Mouse (Mus musculus) ES-E14 (cell line): ENCODE measurements around the gene Itih5. TPM values are rescaled to one million over a fixed set of nuclear protein-coding genes. Genes with fewer than 3 reads are reported as not detected.
A peak's percentile ranks its signal among the peaks of the same experiment; 100 is the strongest.

Source experiments
- DNase-seq: peaks from one replicate; pipeline ENCODE4 v3.0.0-alpha.2; 2013; ENCODE audit warnings: low read depth, low spot score
- H3K27ac ChIP-seq: 2 replicates; pipeline ENCODE4 v1.5.1; 2012; ENCODE audit warnings: low read depth, mild to moderate bottlenecking, low read length, moderate library complexity, mixed read lengths; ENCODE audit not compliant: poor library complexity, insufficient read depth, severe bottlenecking
- H3K36me3 ChIP-seq: 2 replicates; pipeline ENCODE4 v1.6.1; 2012; ENCODE audit warnings: mild to moderate bottlenecking, low read length, moderate library complexity, mixed read lengths; ENCODE audit not compliant: control insufficient read depth, poor library complexity, insufficient read depth, severe bottlenecking
- H3K4me1 ChIP-seq, 2 experiments: fragments of 150-350 bp in 1 of 2; sonication (generic) in 1 of 2; 2 replicates each; pipeline ENCODE4 v1.6.1; 2012; ENCODE audit warnings: low read length in 2 of 2, mild to moderate bottlenecking in 1 of 2, mixed read lengths in 1 of 2; ENCODE audit not compliant: control insufficient read depth in 2 of 2, insufficient read depth in 2 of 2, poor library complexity in 1 of 2
- H3K4me3 ChIP-seq, 2 experiments: fragments of 150-350 bp in 1 of 2; sonication (generic) in 1 of 2; 2 replicates each; pipeline ENCODE4 v1.5.1; 2012; ENCODE audit warnings: low read length in 2 of 2, low read depth in 1 of 2, mild to moderate bottlenecking in 1 of 2, mixed read lengths in 1 of 2; ENCODE audit not compliant: insufficient read depth in 1 of 2, poor library complexity in 1 of 2, severe bottlenecking in 1 of 2
- H3K9ac ChIP-seq: 2 replicates; pipeline ENCODE4 v1.6.1; 2012; ENCODE audit warnings: low read depth, mild to moderate bottlenecking, low read length, mixed read lengths; ENCODE audit not compliant: poor library complexity, insufficient read depth, severe bottlenecking
- H3K9me3 ChIP-seq: fragments of 150-350 bp; sonication (generic); 2 replicates; pipeline ENCODE4 v1.6.1; 2012; ENCODE audit warnings: low read depth, mild to moderate bottlenecking, low read length; ENCODE audit not compliant: control insufficient read depth, insufficient read depth
- CHD2 ChIP-seq: IDR thresholded peaks from 2 replicates; pipeline ENCODE4 v1.6.1; 2014; ENCODE audit warnings: mild to moderate bottlenecking, low read depth, low read length, inconsistent platforms
- HCFC1 ChIP-seq: IDR thresholded peaks from 2 replicates; pipeline ENCODE4 v1.6.1; 2012; ENCODE audit warnings: low read length, inconsistent platforms, borderline replicate concordance; ENCODE audit not compliant: insufficient read depth
- MAFK ChIP-seq: IDR thresholded peaks from 2 replicates; pipeline ENCODE4 v1.6.1; 2014; ENCODE audit warnings: mild to moderate bottlenecking, low read depth, low read length, inconsistent platforms; ENCODE audit not compliant: insufficient read depth
- ZC3H11A ChIP-seq: IDR thresholded peaks from 2 replicates; pipeline ENCODE4 v1.6.1; 2012; ENCODE audit warnings: low read depth, mild to moderate bottlenecking, inconsistent platforms, low read length, borderline replicate concordance
- ZNF384 ChIP-seq: IDR thresholded peaks from 2 replicates; pipeline ENCODE4 v1.6.1; 2012; ENCODE audit warnings: low read depth, low read length, inconsistent platforms
- in situ Hi-C, 2 experiments: fragments of 600-800 bp; cut with MboI; formaldehyde crosslinking; loops; one replicate each; pipeline ENCODE4 v1.15.1; 2025; ENCODE audit warnings: low sequenced_read_pairs in 2 of 2, inconsistent platforms in 1 of 2; ENCODE audit not compliant: unreplicated experiment in 2 of 2
- total RNA-seq: library from RNA; depleted of rRNA; stranded (reverse); fragments of 300-350 nt; gene quantifications from 2 replicates; pipeline ENCODE4 v1.2.3, GENCODE M21; 2012

Itih5 gene
- total RNA-seq, 1 experiment = 0.76 TPM

DNA sequence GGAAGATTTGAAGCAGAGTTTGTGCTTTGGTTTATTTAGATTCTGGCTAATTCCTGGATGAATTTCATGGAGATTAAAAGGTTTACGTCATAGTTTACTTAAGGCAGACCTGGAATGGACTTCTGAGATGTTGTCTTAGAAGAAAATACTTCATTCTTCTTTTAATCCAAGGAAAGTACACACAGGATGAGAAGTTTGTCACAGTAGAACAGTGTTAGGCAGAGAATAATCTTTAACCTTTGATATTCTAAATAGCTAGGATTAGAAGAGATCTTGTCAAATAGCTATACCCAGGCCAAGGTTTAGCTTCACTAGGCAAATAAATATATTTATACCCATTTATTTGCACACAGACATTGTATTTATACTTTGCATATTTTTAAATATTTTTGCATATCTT lies 73.5 kb downstream of the Itih5 start:
- Histone ChIP-seq H3K9me3 (no peaks in the 10 kb centered on the region), H3K4me3 (no peak overlapping the region), H3K9ac (no peak overlapping the region), H3K27ac (no peak overlapping the region), H3K4me1 (no peaks in the 10 kb centered on the region), H3K36me3 (no peaks in the 10 kb centered on the region)
- in situ Hi-C loops = no loop called here
- DNase-seq = no peak
- TF ChIP-seq MAFK (no peak), ZC3H11A (no peak), ZNF384 (no peak), HCFC1 (no peak), CHD2 (no peak)

DNA sequence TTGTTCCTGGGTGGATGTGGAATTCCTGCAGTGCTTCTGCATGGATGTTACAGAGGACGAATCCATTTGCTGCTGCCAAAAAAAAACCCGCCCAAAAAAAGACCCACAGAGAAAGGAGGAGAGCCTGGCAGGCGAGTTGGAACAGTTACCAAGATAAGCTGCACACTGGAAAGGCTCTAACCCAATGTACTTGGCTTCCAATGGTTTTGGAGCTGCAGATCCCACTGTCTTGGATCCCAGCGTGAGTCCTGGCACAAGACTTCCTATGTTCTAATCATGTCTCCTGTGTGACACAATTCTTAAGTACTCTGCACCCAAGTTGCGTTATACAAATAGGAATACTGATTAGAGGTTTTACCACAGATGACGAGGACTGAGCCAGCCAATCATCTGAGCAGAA lies 78.6 kb downstream of the Itih5 start:
- no peaks in the 10 kb centered on the region for H3K36me3 ChIP-seq
- DNase-seq = no peak
- in situ Hi-C loops = no loop called here
- no peak for TF ChIP-seq CHD2
- H3K9me3 ChIP-seq = no peaks in the 10 kb centered on the region
- no peak overlapping the region for H3K9ac ChIP-seq
- no peak overlapping the region for H3K4me3 ChIP-seq
- no peak overlapping the region for H3K27ac ChIP-seq
- H3K4me1 ChIP-seq = no peaks in the 10 kb centered on the region

DNA sequence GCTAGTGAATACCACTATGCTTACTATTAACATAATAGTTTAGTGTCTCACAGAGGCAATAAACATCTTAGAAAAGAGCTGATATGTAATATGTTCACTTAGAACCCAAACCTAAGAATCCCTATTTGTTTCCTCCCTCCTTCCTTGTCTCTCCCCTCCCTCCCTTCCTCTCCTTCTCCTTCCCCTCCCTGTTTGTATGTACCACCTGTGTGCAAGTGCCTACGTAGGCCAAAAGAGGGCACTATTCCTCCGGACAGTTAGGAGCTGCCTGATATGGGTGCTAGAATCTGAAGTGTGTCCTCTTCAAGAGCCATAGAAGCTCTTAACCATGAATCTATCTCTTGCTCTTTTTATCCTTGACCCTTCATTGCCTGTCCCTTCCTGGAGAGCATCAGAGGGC lies 83.2 kb downstream of the Itih5 start:
- 0 out of 2 replicates have a peak, but pooled peaks have one; percentile 7 for TF ChIP-seq ZC3H11A
- no peak for TF ChIP-seq CHD2
- no peak for DNase-seq
- Histone ChIP-seq H3K9ac (no peak overlapping the region), H3K4me3 (no peak overlapping the region), H3K9me3 (no peaks in the 10 kb centered on the region), H3K27ac (no peak overlapping the region), H3K4me1 (no peaks in the 10 kb centered on the region), H3K36me3 (no peaks in the 10 kb centered on the region)
- in situ Hi-C loops = no loop called here

DNA sequence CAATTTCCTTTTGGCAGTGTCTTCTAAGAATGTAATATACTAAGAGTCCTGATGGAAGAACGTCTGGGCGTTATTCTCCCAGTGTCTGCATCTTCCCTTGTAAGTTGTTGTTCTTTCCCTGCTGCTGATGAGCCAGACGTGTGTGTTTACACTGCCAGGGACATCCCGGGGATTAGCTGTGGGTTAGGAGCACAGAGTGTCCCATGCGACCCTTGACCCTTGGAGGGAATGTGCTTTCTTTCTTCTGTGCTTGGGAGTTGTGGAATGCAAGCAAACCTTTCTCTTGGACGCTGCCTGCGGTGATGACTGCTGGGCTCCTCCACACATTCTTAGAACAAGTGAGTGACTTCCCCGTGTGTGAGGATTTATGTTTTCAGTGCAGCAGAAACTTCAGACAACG lies 89.6 kb downstream of the Itih5 start:
- Histone ChIP-seq H3K27ac (no peak overlapping the region), H3K9ac (no peak overlapping the region), H3K9me3 (no peaks in the 10 kb centered on the region), H3K4me3 (no peak overlapping the region), H3K36me3 (no peaks in the 10 kb centered on the region), H3K4me1 (no peaks in the 10 kb centered on the region)
- no peak for TF ChIP-seq MAFK
- TF ChIP-seq ZC3H11A = no peak
- TF ChIP-seq HCFC1 = no peak
- no peak for TF ChIP-seq ZNF384
- no peak for TF ChIP-seq CHD2
- DNase-seq = no peak
- in situ Hi-C loops = no loop called here

DNA sequence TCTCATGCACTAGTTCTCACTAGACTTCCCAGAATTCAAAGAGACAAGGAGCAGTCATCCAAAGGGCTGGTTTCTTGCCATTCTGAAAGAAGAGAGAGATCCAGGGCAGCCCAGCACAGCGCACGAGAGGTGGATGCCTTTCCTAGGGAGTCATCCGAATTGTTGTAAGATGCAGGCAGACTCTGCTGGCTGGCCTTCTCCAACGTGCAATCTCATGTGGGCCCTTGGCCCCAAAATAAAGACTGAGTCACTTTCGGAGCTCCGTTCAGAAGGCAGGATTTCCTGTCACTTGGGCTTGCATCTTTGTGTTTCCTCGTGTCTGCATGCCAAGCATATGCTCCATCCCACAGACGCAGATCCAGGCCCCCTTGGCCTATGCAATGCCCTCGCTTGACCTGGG lies 97.1 kb downstream of the Itih5 start:
- no peak overlapping the region for H3K9ac ChIP-seq
- TF ChIP-seq CHD2 = no peak
- TF ChIP-seq ZC3H11A = no peak
- H3K9me3 ChIP-seq = no peaks in the 10 kb centered on the region
- peaks cover 0 to 9% of the 10 kb centered on the region in 2 experiments; a peak in 2 of 4 replicates for H3K4me1 ChIP-seq
- DNase-seq = no peak
- H3K36me3 ChIP-seq = no peaks in the 10 kb centered on the region
- H3K27ac ChIP-seq = no peak overlapping the region
- in situ Hi-C loops = no loop called here
- no peak overlapping the region for H3K4me3 ChIP-seq
